Mouse (Mus musculus) lung, postnatal 14 days (tissue): ENCODE data around the gene Myrip.
A peak's percentile ranks its signal among the peaks of the same experiment; 100 is the strongest.
"Not testable (repeated sequence)": the region's sequence is repeated elsewhere in the genome, so short reads cannot be mapped to it uniquely, and the experiment has no call there.

Source experiments
- DNase-seq: peaks from one replicate; pipeline ENCODE4 v3.0.0; 2021

Myrip gene

GRCm38 (mm10) chr9:120301213-120301612 lies at the start of gene Myrip:
Gene Myrip (plus strand): TSS chr9:120301513.
- not testable (repeated sequence) for DNase-seq

- no peak for DNase-seq
Observed at GRCm38 (mm10) chr9:120259805-120260204, 41.5 kb upstream of the Myrip start.

- DNase-seq = no peak
Observed at GRCm38 (mm10) chr9:120263994-120264393, 37.3 kb upstream of the Myrip start.

DNA sequence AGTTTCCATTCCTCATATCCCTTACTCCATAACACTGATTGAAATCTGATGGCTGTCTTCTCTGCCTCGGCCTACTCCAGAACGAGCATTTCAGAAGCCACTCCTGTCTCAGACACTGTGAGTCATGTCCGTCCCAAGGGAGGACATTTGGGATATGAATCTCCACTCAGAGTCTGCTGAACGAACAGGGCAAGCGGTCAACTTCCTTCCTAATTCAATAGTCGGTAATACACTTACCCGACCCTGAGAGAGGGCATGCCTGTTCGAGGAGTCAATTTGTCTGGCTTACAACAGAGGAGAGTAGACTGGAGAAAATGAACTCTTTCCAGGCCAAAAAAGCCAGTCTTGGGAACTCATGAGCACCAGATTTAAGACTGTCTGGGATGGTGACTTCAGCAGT lies 28.2 kb upstream of the Myrip start:
- DNase-seq = no peak

GRCm38 (mm10) chr9:120275226-120275625 lies 26.1 kb upstream of the Myrip start:
- DNase-seq = no peak

DNA sequence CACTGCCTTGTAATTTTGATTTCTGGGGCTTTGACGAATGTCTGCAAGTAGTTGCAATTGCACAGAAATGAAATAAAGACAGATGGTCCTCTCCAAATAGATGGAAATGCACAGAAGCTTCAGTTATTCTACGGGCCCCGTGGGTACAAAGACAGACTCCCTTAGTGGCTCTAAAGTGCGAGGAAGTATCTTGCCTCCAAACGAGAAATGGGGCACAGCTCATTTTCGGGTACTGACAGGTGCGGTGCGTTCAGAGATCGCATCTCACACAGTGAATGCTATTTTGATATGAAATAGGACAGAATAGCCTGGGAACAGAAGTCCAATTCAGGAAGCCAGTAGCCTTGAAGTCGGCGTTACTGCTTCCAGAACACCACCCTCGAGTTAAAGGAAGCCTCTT lies 20.2 kb upstream of the Myrip start:
- DNase-seq = no peak

GRCm38 (mm10) chr9:120282461-120283047 lies 18.8 kb upstream of the Myrip start:
- no peak for DNase-seq

- no peak for DNase-seq
Observed at GRCm38 (mm10) chr9:120283556-120283955, 17.8 kb upstream of the Myrip start.

DNA sequence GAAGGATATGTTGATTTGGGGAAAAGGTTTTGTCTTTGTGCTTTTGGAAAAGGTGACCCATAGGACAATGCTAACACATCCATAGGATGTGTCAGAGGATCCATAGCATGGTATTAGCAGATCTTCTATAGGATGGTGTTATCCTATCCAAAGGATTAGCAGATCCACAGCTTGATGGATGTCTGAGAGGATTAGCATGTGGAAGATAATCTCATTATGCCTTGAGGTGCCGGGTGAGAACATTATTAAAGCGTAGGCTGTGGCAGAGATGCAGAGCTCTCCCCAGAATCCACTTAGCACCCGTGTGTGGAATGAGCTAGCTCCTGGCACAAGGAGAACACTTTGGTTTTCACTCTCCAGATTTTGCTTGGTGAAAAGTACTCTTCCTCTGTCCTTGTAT lies 13.3 kb upstream of the Myrip start:
- no peak for DNase-seq

DNA sequence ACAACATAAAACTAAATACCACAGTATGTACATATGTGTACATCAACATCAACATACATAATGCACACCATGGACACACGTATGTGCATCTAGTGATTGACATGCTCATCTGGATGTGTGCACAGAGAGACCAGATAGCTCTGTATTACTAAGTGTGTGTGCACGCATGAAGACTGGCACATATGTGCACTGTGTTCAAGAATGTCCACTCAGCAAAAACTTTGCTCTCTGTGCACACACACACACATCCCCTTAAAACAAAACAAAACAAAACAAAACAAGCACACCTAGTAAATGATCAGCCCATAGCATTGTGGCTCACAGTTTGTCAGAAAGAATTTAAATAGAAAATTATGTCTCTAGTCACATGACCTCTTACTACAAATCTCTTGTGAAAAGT lies 10.9 kb upstream of the Myrip start:
- DNase-seq = no peak

DNA sequence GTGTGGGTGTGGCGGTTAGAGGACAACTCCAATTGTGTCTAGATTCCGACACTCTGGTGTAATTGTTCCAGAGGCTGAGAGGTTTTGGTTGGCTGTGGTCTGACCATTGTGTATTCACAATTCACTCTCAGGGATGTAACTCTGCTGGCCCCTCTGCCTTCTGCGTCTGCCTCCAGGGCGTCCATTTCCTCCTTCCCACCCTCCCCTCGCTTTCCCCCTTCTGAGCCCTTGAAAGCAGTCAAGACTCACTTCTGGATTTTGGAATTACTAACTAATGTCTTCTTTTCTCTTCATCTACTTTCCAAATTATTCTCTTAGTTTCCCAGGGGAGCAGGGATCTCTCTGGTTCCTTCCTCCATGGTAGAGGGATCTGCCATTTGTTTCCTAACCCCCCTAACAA lies 8.8 kb upstream of the Myrip start:
- DNase-seq = no peak

- DNase-seq = peak; percentile 14
Observed at GRCm38 (mm10) chr9:120295527-120295926, 5.8 kb upstream of the Myrip start.

GRCm38 (mm10) chr9:120296938-120297337 lies 4.4 kb upstream of the Myrip start:
- DNase-seq = no peak

DNA sequence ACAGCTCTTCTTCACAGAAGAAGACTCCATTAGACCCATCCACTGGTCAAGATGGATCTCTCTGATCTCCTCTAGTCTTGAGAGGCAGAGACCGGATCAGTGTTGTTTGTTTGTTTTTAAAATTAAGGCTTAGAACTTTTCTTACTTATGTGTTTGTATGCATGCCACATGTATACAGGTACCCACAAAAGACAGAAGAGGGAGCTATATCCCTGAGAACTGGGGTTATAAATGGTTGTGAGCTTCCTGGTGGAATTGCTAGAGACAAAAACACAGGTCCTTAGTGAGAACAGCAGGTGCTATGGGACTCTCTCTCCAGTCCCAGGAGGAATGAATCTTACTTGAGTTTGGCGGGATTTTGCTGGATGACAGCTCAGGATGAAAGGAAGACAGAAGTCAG lies 1.9 kb upstream of the Myrip start:
- DNase-seq = no peak

- DNase-seq = no peak
Observed at GRCm38 (mm10) chr9:120302980-120303452, 1.7 kb downstream of the Myrip start.

DNA sequence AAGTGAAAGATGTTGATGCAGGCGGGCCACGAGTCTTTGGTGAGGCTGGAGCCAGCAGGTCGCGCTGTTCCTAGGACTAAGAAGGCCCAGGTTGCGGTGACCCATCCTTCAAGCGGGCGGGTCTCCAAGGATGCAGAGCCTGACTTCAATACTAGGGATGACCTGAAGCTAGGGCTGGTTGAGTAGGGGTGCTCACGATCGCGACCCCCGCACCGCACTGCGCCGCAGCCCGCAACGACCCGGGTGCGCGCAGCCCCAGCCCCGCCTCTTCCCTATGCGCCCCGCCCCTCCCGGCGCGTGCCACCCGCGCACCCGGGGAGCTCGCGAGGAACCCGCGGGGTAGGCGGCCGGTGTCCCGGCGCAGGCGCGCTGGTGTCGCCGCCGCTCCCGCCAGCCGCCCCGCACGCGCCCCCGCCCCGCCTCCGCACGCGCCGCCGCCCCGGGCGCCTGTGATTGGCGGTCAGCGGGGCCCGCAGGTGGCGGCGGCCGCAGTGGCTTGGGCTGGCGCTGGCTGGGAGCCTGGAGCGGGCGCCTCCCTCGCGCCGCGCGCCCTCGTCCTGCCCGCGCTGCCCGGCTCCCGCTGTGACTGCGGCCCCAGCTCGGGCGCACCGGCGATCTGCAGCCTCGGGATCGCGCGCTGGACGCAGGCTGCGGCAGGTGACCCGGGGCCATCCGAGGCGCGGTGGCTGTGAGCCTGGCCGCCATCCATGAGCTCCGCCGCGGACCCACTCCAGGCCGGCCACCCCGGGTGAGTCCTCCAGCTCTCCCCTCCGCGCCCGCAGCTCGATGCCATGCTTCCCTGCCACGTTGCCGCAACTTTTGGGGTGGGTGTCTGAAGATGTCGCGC lies 2.4 kb downstream of the Myrip start:
- DNase-seq = peak; percentile 31

DNA sequence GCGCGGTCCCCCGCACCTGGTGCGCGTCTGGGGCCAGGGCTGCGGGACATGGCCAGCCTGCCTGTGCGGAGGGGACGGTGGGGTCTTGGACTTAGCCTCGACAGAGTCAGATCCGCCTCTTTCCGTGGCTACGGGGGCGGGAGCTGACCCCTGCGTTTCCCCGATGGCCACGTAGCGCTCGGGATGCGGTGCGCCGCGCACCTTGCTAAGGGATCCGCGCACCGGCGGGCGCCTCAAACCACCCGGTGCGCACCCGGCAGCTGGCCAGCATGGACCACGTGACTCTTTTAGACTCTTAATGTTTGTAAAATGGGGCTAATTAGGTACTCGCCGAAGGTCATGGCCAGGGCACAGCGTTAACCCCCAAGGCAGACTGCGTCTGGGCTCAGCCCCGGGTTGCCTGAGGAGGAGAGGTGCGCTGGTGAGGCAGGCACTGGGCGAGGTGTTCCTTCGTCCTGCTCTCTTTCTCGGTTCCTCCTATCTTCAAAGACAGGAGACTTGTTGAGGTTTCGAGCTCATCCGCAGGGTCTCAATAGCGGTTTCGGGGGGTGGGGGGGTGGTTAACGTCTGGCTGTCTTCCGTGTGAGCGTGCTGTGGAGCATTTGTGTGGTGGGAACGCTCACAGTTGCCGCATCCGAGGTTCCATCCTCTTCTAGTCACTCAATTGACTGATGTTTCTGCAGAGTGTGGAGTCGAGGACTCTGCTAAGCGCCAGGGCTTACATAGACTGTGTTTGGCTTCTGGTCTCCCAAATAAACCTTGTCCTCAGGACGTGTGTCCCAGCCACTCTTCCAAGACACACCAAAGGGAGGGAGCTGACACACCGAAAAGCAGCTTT lies 3.2 kb downstream of the Myrip start:
- no peak for DNase-seq

DNA sequence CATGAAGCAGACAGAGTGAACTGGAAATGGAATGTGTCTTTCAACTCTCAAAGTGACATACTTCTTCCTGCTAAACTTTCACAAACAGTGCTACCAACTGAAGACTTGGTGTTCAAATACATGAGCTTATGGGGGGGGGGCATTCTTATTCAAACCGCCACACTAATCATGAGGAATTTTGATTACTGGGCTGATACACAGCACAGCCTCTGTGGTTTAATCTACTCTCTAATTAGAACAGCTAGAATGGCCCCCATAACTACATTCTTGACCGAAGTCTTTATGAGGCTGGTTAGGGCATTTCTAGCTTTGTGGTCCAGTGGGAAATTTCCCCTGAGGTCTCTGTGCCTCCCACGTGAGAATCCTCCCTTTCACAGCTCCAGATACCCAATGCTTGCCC lies 13.9 kb downstream of the Myrip start:
- no peak for DNase-seq

GRCm38 (mm10) chr9:120319099-120319498 lies 17.8 kb downstream of the Myrip start:
- no peak for DNase-seq

- no peak for DNase-seq
Observed at GRCm38 (mm10) chr9:120320573-120320972, 19.3 kb downstream of the Myrip start.

DNA sequence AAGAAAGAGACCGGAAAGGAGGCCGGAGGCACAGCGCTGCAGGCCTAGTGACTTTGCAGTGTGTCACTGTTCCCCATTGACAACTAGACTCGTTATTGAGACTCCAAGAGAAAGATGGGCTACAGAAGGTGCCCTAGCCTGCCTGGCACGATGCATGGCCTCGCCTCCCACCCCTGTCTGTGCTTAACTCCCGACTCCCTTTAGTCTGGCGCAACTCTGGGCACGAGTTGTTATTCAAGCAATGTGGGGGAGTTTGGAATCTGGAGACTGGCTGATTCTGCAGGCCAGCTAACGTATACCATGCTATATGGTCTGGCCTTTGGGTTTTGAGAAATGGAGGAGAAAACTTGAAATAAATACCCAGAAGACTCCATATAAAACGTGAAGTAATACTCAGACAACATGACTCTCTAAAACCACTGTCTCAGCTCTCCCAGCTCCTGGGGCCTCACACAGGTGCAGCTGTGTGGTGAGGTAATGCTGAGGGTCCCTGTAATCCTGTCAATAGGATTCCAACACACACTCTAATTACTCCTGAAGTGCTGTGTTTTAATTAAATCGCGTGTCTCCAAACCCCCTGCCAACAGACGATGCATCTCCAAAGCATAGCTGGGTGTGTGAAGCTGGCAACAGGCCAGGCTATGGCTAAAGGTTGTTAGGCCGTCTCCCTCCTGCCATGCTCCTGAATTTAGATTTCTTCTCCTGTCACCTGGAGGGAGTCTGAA lies 21.6 kb downstream of the Myrip start:
- DNase-seq = no peak

GRCm38 (mm10) chr9:120331048-120331447 lies 29.7 kb downstream of the Myrip start:
- not testable (repeated sequence) for DNase-seq

DNA sequence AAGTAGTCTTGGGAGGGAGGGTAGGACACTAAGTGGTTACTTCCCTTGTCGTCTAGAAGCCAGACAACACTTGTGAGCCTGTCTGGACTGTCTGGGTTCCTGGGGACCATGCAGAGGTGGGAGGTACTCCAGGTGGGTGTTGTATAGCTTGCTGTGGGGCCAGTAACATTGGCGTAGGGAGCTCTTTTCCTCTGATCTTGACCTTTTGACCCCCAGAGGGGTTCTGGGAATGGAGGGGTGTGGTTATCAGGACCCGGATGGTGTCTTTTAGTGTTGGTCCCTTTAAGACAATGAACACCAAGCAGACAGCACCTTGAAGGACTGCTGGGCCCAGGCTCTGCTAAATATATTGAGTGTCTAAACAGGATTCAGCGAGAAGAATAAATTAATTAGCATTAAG lies 36.9 kb downstream of the Myrip start:
- no peak for DNase-seq
